Mouse (Mus musculus) midbrain, embryonic 12.5 days (tissue): ENCODE data around the gene Ppm1a. TPM values are rescaled to one million over a fixed set of nuclear protein-coding genes. Genes with fewer than 3 reads are reported as not detected.

Experiments used
- ATAC-seq: fragments of 200-750 bp; cut with Nextera tagmentation; 2 replicates; pipeline ENCODE4 v1.8.0; 2017; ENCODE audit warnings: low read depth, moderate TSS enrichment, moderate library complexity; ENCODE audit not compliant: low FRiP score
- H3K27ac ChIP-seq: fragments of 300-500 bp; sonication (generic); replicated peaks from 2 replicates; pipeline ENCODE4 v1.5.1; 2016; ENCODE audit warnings: mild to moderate bottlenecking
- H3K27me3 ChIP-seq: fragments of 300-500 bp; sonication (generic); 2 replicates; pipeline ENCODE4 v1.6.1; 2016; ENCODE audit warnings: mild to moderate bottlenecking
- H3K36me3 ChIP-seq: fragments of 300-500 bp; sonication (generic); 2 replicates; pipeline ENCODE4 v1.6.1; 2016
- H3K4me1 ChIP-seq: fragments of 300-500 bp; sonication (generic); 2 replicates; pipeline ENCODE4 v1.6.1; 2016
- H3K4me2 ChIP-seq: fragments of 300-500 bp; sonication (generic); replicated peaks from 2 replicates; pipeline ENCODE4 v1.6.1; 2016; ENCODE audit warnings: mild to moderate bottlenecking, moderate library complexity
- H3K4me3 ChIP-seq: fragments of 300-500 bp; sonication (generic); 2 replicates; pipeline ENCODE4 v1.5.1; 2016; ENCODE audit warnings: mild to moderate bottlenecking
- H3K9ac ChIP-seq: fragments of 300-500 bp; sonication (generic); replicated peaks from 2 replicates; pipeline ENCODE4 v1.6.1; 2016; ENCODE audit warnings: mild to moderate bottlenecking, moderate library complexity
- H3K9me3 ChIP-seq: fragments of 300-500 bp; sonication (generic); 2 replicates; pipeline ENCODE4 v1.6.1; 2016; ENCODE audit warnings: mild to moderate bottlenecking
- WGBS: fragments of 180-500 bp; shearing (Covaris S2); methylation state at CpG from one replicate; pipeline ENCODE4 v1.1.7; 2016; 5-methylcytosine and 5-hydroxymethylcytosine counted together
- polyA plus RNA-seq: library from polyadenylated mRNA; unstranded; fragments of >200 nt; fragmentation: Nextera tagmentation; extraction: Ambion mirVana; gene quantifications from 2 replicates; pipeline ENCODE4 v1.2.1, GENCODE M21; 2016

Ppm1a gene
- polyA plus RNA-seq, 1 experiment from 2014 or later: 84.1 TPM

- Histone ChIP-seq H3K27ac (no peak overlapping the region), H3K27me3 (no peaks in the 10 kb centered on the region), H3K9ac (no peak overlapping the region), H3K4me1 (no peaks in the 10 kb centered on the region), H3K4me2 (no peak overlapping the region), H3K4me3 (no peak overlapping the region), H3K9me3 (no peaks in the 10 kb centered on the region), H3K36me3 (peaks cover 38% of the 10 kb centered on the region)
- 90% methylated on average over 4 of the region's 4 CpGs for WGBS
- ATAC-seq: no peak
Observed at GRCm38 (mm10) chr12:72786986-72787385, 29.7 kb downstream of the Ppm1a start.

- Histone ChIP-seq H3K36me3 (peaks cover 40% of the 10 kb centered on the region), H3K4me2 (no peak overlapping the region), H3K4me1 (no peaks in the 10 kb centered on the region), H3K27ac (no peak overlapping the region), H3K9ac (no peak overlapping the region), H3K27me3 (no peaks in the 10 kb centered on the region), H3K9me3 (no peaks in the 10 kb centered on the region), H3K4me3 (no peak overlapping the region)
- ATAC-seq: no peak
- WGBS: 57% methylated on average over 7 of the region's 7 CpGs
Observed at GRCm38 (mm10) chr12:72790538-72790937, 33.3 kb downstream of the Ppm1a start.

- Histone ChIP-seq H3K9ac (no peak overlapping the region), H3K9me3 (no peaks in the 10 kb centered on the region), H3K4me2 (no peak overlapping the region), H3K4me3 (no peak overlapping the region), H3K36me3 (peaks cover 32% of the 10 kb centered on the region), H3K27ac (no peak overlapping the region), H3K27me3 (no peaks in the 10 kb centered on the region), H3K4me1 (no peaks in the 10 kb centered on the region)
- WGBS: 90% methylated on average over 11 of the region's 11 CpGs
- no peak for ATAC-seq
Observed at GRCm38 (mm10) chr12:72792320-72793091, 35.3 kb downstream of the Ppm1a start.

- no peak overlapping the region for H3K27ac ChIP-seq
- H3K36me3 ChIP-seq: peaks cover 32% of the 10 kb centered on the region
- 95% methylated on average over 8 of the region's 8 CpGs for WGBS
- no peak overlapping the region for H3K4me2 ChIP-seq
- H3K27me3 ChIP-seq: no peaks in the 10 kb centered on the region
- ATAC-seq: no peak
- no peaks in the 10 kb centered on the region for H3K9me3 ChIP-seq
- no peaks in the 10 kb centered on the region for H3K4me1 ChIP-seq
- no peak overlapping the region for H3K9ac ChIP-seq
- no peak overlapping the region for H3K4me3 ChIP-seq
Observed at GRCm38 (mm10) chr12:72793983-72794382, 36.7 kb downstream of the Ppm1a start.

- no peak overlapping the region for H3K27ac ChIP-seq
Observed at GRCm38 (mm10) chr12:72809798-72810197, 52.5 kb downstream of the Ppm1a start.

GRCm38 (mm10) chr12:72811588-72811987 is 54.3 kb downstream of the Ppm1a start:
- Histone ChIP-seq H3K36me3 (no peaks in the 10 kb centered on the region), H3K9me3 (peaks cover 5% of the 10 kb centered on the region; the same call in 1 of the 2 replicates), H3K27ac (no peak overlapping the region), H3K9ac (no peak overlapping the region), H3K4me1 (peaks cover 5% of the 10 kb centered on the region; the same call in 1 of the 2 replicates), H3K4me2 (no peak overlapping the region), H3K27me3 (no peaks in the 10 kb centered on the region), H3K4me3 (no peak overlapping the region)
- no peak for ATAC-seq
- WGBS: 69% methylated on average over 3 of the region's 3 CpGs

More at GRCm38 (mm10) chr12:72809798-72810197, 52.5 kb downstream of the Ppm1a start:
- Histone ChIP-seq H3K9ac (no peak overlapping the region), H3K4me2 (no peak overlapping the region), H3K4me3 (no peak overlapping the region), H3K36me3 (no peaks in the 10 kb centered on the region), H3K9me3 (no peaks in the 10 kb centered on the region), H3K27me3 (no peaks in the 10 kb centered on the region), H3K4me1 (peaks cover 5% of the 10 kb centered on the region; the same call in 1 of the 2 replicates)
- WGBS: 83% methylated on average over 6 of the region's 6 CpGs
- ATAC-seq: no peak

GRCm38 (mm10) chr12:72820940-72821431 is 63.7 kb downstream of the Ppm1a start:
- Histone ChIP-seq H3K36me3 (no peaks in the 10 kb centered on the region), H3K9me3 (no peaks in the 10 kb centered on the region), H3K4me1 (peaks cover 12% of the 10 kb centered on the region), H3K27me3 (peaks cover 63% of the 10 kb centered on the region), H3K4me2 (peak overlapping the region; percentile 68), H3K27ac (peak overlapping the region; percentile 58), H3K9ac (peak overlapping the region; percentile 53), H3K4me3 (peak overlapping the region; percentile 43)
- 1% methylated on average over 24 of the region's 24 CpGs for WGBS
- ATAC-seq: peak; percentile 88

- Histone ChIP-seq H3K9me3 (no peaks in the 10 kb centered on the region), H3K27ac (peak overlapping the region; percentile 58; the same call in 1 of the 2 replicates), H3K4me3 (peak overlapping the region; percentile 43), H3K36me3 (no peaks in the 10 kb centered on the region), H3K27me3 (peaks cover 65% of the 10 kb centered on the region), H3K4me1 (peaks cover 12% of the 10 kb centered on the region), H3K4me2 (peak overlapping the region; percentile 68), H3K9ac (peak overlapping the region; percentile 53; the same call in 1 of the 2 replicates)
- 40% methylated on average over 6 of the region's 6 CpGs for WGBS
- no peak for ATAC-seq
Observed at GRCm38 (mm10) chr12:72821589-72821988, 64.3 kb downstream of the Ppm1a start.

- H3K27me3 ChIP-seq: peaks cover 75% of the 10 kb centered on the region
- ATAC-seq: no peak
Observed at GRCm38 (mm10) chr12:72825656-72826055, 68.4 kb downstream of the Ppm1a start.

GRCm38 (mm10) chr12:72828846-72829556 is 71.7 kb downstream of the Ppm1a start:
- 75% methylated on average over 9 of the region's 9 CpGs for WGBS
- Histone ChIP-seq H3K27me3 (peaks cover 77% of the 10 kb centered on the region), H3K4me3 (no peak overlapping the region), H3K4me2 (no peak overlapping the region), H3K36me3 (no peaks in the 10 kb centered on the region), H3K27ac (no peak overlapping the region), H3K4me1 (peaks cover 6% of the 10 kb centered on the region), H3K9me3 (no peaks in the 10 kb centered on the region), H3K9ac (no peak overlapping the region)
- no peak for ATAC-seq

More at GRCm38 (mm10) chr12:72825656-72826055, 68.4 kb downstream of the Ppm1a start:
- Histone ChIP-seq H3K4me1 (peaks cover 9% of the 10 kb centered on the region), H3K9me3 (no peaks in the 10 kb centered on the region), H3K4me2 (no peak overlapping the region), H3K4me3 (no peak overlapping the region), H3K27ac (no peak overlapping the region), H3K36me3 (no peaks in the 10 kb centered on the region), H3K9ac (no peak overlapping the region)
- WGBS: 48% methylated on average over 5 of the region's 5 CpGs

- Histone ChIP-seq H3K4me2 (no peak overlapping the region), H3K27me3 (peaks cover 85% of the 10 kb centered on the region), H3K36me3 (no peaks in the 10 kb centered on the region), H3K4me1 (peaks cover 6% of the 10 kb centered on the region), H3K9ac (no peak overlapping the region), H3K4me3 (no peak overlapping the region), H3K27ac (no peak overlapping the region), H3K9me3 (no peaks in the 10 kb centered on the region)
- ATAC-seq: no peak
- 52% methylated on average over 20 of the region's 20 CpGs for WGBS
Observed at GRCm38 (mm10) chr12:72829777-72830176, 72.5 kb downstream of the Ppm1a start.

- peaks cover 85% of the 10 kb centered on the region for H3K27me3 ChIP-seq
- WGBS: 62% methylated on average over 8 of the region's 8 CpGs
- no peak overlapping the region for H3K27ac ChIP-seq
- H3K4me3 ChIP-seq: no peak overlapping the region
- no peak overlapping the region for H3K9ac ChIP-seq
- no peak for ATAC-seq
- H3K4me1 ChIP-seq: peaks cover 6% of the 10 kb centered on the region
- H3K36me3 ChIP-seq: no peaks in the 10 kb centered on the region
- no peaks in the 10 kb centered on the region for H3K9me3 ChIP-seq
- no peak overlapping the region for H3K4me2 ChIP-seq
Observed at GRCm38 (mm10) chr12:72830317-72830716, 73.1 kb downstream of the Ppm1a start.
